Mouse (Mus musculus) CD4-positive helper T cell, adult 2 months (primary cell): ENCODE results near the gene Acbd5.

Source experiments
- DNase-seq: peaks from one replicate; pipeline ENCODE4 v3.0.0-alpha.2; 2012; ENCODE audit warnings: low read depth, missing footprints, low spot score

Gene Acbd5

GRCm38 (mm10) chr2:23068894-23069744 is 1.2 kb downstream of the Acbd5 start:
- peak; percentile 95 for DNase-seq

GRCm38 (mm10) chr2:23070491-23070890 is 2.5 kb downstream of the Acbd5 start:
- no peak for DNase-seq

GRCm38 (mm10) chr2:23071406-23071805 is 3.4 kb downstream of the Acbd5 start:
- DNase-seq, result no peak

DNA sequence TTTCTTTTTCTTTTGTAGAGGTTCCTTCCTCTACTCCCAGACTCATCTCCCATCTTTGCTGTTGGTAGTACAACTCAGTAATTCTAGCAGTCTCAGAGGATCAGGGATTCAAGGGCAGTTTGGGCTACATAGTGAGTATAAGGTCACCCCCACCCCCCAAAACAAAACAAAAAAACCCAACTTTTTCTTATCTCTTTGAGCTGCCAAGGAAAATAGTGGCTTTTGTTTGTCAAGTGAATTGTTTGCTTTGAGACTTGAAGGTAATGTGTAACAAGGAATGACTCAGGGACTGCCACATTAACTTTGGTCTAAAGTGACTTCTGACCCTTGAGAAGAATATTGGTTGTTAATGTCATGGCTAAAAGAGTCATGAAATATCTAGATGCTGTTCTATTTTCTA is 7.9 kb downstream of the Acbd5 start:
- DNase-seq, result no peak

GRCm38 (mm10) chr2:23076783-23077182 is 8.8 kb downstream of the Acbd5 start:
- DNase-seq, result no peak

- no peak for DNase-seq
Observed at GRCm38 (mm10) chr2:23077693-23078092, 9.7 kb downstream of the Acbd5 start.

DNA sequence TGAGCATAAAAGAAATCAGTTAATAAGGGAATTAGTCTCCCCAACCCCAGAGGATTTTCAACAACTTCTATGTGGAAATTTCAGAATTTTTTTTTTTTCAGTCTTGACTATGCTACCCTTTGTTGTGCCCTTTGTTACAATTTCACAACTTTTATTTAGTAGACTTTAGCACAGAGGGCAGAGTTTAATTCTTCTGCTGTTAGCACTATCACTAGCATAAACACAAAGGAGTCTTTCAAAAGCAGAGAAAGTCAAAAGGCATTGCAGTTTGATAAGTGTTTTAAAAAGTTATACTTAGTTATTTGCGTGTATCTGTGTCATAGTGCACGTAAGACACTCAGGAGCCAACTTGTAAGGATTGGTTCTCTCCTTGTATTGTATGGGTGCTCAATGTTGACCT is 10.6 kb downstream of the Acbd5 start:
- no peak for DNase-seq

DNA sequence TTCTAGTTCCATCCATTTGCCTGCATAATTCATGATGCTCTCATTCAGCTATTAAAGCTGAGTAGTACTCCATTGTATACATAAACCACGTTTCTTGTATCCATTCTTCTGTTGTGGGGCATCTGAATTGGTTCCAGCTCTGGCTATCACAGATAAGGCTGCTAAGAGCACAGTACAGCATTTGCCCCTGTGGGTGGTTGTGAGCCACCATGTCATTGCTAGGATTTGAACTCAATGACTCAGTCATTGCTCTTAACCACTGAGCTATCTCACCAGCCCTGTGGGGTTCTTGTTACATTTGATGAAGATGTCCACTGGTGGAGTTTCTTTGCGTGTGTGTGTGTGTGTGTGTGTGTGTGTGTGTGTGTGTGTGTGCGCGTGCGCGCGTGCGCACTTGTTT is 16.6 kb downstream of the Acbd5 start:
- DNase-seq, result no peak

DNA sequence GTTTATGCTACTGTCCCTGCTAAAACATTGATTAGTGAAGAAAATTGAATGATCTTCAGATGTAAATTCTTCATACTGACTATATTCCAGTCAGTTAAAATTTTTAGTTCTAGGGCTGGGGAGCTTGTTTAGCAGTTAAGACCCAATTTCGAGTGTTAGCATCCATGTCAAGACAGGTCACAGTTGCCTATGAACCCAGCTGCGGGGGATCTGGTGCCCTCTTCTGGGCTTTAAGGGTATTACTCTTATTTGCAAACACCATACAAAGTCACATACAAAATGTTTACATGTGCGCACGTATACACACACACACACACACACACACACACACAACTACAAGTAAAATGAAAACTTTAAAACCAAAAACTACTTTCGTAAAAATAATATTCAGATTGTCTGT is 24.2 kb downstream of the Acbd5 start:
- DNase-seq, result peak; percentile 70

DNA sequence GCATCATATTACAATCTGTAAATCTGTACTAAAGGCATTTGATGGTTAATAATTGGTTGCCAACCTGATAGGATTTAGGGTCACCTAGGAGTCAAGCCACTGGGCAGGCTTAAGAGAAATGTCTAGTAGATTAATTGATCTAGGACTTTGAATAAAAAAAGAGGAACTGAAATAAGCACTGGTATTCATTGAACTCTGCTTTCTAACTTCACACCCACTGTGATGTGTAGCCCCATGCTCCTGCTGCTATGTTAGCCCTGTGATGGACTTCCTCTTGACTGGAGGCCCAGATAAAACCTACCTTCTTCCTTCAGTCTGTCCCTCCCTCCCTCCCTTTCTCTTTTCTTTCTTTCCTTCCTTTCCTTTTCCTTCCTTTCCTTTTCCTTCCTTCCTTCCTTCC is 29.1 kb downstream of the Acbd5 start:
- no peak for DNase-seq

DNA sequence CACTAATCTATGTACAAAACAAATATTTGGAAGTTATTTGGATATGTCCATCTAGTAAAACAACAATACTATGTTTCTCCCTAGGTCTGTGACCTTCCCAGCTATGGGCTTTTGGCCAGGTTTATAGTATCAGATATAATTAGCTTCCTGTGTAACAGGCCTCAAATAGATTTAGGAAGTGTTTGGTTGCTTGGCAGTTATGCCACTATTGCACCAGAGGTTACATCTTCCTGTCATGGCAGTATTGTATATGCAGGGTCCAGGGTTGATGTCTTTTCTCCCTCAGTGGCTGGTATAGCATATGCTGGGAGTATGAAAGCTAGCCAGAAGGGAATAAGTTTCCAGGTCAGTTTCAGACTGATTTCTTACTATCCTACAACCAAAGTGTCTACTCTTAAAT is 34.3 kb downstream of the Acbd5 start:
- DNase-seq, result no peak

GRCm38 (mm10) chr2:23119573-23119972 is 51.6 kb downstream of the Acbd5 start:
- no peak for DNase-seq

- no peak for DNase-seq
Observed at GRCm38 (mm10) chr2:23155199-23155621, 87.2 kb downstream of the Acbd5 start.

DNA sequence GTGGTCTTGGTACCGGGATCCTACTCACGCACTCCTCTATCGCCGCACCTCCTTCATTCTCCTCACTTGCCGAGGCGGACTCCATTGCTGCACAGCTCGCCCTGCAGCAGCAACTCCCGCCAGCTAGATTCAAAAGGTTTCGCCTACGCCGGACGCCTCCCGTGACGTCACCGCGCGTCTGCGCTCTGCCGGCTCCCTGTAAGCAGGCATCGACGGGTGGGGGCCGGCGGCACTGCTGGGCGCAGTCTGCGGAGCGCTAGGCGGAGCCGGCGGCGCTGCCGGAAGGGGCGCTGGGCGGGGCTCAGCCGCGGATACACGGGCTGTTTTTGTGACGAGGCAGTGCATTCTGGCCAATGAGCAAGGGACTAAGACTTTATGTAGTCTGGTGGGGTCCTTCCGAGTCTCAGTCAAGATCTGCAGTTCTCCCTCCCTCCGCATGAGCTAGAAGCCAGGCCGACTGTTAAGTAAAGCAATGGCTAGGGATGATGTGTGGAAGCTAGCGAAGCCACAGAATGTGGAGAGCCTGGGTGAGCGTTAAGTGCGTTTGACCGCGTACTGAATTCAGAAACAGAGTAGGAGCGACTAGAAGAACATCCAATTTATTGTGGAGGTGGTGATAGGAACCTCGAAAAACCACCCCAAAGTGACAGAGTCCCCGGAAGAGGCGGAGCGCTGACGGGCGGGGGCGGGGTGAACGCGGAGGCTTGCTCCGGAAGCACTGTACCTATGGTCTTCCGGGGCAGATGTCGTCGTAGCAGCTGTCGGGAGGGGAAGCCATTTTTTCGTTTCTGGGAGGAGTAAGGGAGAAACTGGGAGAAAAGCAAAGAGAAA is 88.0 kb downstream of the Acbd5 start, which contains the start of the genes Mastl and Yme1l1:
Mastl (minus strand) TSS at position 248 of the 831 bp plus-strand sequence.
Yme1l1 (plus strand) TSS at position 593 of the 831 bp plus-strand sequence.
- peak; percentile 100 for DNase-seq

GRCm38 (mm10) chr2:23156608-23157081 is 88.7 kb downstream of the Acbd5 start:
- no peak for DNase-seq
